Mouse (Mus musculus) embryonic fibroblast, embryonic 13.5 days (primary cell): ENCODE measurements around the gene Ncam1.

ENCODE experiments used
- CTCF ChIP-seq: IDR thresholded peaks from 2 replicates; pipeline ENCODE4 v1.5.1; 2011; ENCODE audit warnings: mild to moderate bottlenecking, control low read depth, low read length, moderate library complexity, borderline replicate concordance; ENCODE audit not compliant: insufficient read depth
- POLR2A ChIP-seq: IDR thresholded peaks from 2 replicates; pipeline ENCODE4 v1.6.1; 2011; ENCODE audit warnings: low read depth, mild to moderate bottlenecking, control low read depth, low read length, moderate library complexity

GRCm38 (mm10) chr9:49744286-49744685 is 54.4 kb downstream of the Ncam1 start:
- no peak for TF ChIP-seq CTCF
- TF ChIP-seq POLR2A = no peak
